Mouse (Mus musculus): ENCODE measurements around the gene Tor2a. TPM values are rescaled to one million over a fixed set of nuclear protein-coding genes. Genes with fewer than 3 reads are reported as not detected.

Gene Tor2a
- 10 to 100 TPM in 1 of 4 experiments, 1 to 10 TPM in 3; 7.8 to 10.1 (median 8.2) TPM for total RNA-seq (2022)

DNA sequence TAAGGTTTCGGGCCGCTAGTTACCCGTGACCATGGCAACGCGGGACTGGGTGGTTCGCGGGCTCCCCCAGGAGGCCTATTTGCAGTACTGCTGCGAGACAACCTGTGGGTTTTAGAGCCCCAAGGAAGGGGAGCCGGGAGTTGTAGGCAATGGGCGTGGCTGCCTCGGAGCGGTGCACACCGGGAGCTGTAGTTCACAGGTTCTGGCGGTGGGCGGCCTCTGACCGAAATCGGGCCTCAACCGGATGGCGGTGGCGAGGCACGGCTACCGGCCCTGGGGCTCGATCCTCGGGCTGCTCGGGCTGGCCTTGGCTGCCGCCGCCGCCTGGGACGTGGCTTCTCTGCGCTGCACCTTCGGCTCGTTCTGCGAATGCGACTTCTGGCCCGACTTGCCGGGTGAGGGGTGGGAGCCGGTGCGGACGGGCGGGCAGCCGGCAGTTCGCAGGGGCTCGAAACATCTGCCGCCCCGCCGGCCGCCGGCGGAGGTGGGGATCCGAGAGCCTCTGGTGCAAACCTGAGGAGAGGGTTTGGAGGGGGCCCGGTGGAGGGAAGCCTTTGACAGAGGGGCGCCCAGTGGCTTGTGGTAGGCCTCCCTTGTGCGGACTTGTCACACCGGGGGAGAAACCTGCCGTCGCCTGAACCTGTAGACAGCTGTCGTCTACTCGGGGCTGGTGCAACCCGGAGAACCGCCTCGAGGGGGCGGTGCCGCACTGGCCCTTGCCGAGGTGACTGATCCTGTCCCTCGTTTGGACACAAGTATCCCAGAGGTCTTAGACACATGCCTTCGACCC lies at the start of gene Tor2a:
Gene Tor2a, plus strand, starts transcription at position 179 of the 790 bp plus-strand sequence.
- peak; percentile 98 for DNase-seq (ENCODE audit: low spot score)

- no peak for DNase-seq (ENCODE audit: low spot score)
Measured at GRCm38 (mm10) chr2:32708643-32709042, 48.4 kb upstream of the Tor2a start.

DNA sequence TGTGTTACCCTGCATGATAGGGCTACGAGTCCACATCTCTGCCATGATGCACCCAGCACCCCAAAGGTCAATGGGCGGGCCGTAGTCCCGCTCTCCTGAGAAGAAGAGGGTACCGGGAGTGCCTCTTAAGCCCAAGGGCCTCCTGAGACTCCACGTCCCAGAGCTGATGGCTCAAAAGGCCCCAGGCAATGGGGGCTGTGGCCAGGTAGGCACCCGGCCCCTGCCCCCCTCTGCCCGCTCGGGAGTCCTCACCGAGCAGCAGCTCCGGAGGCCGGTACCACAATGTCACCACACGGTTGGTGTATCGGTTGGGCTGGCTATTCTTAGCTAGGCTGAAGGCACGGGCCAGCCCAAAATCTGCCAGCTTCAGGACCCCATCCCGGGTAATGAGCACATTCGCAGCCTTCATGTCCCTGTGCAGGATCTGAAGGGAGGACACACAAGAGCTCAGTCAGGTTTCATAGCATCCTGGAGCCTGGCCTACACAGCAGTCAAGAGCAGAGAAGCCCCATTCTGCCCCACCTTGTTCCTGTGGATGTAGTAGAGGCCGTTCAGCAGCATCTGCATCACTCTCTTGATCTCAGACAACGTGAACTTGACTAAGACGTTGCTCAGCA lies 47.4 kb upstream of the Tor2a start:
- DNase-seq (ENCODE audit: low spot score) = no peak

DNA sequence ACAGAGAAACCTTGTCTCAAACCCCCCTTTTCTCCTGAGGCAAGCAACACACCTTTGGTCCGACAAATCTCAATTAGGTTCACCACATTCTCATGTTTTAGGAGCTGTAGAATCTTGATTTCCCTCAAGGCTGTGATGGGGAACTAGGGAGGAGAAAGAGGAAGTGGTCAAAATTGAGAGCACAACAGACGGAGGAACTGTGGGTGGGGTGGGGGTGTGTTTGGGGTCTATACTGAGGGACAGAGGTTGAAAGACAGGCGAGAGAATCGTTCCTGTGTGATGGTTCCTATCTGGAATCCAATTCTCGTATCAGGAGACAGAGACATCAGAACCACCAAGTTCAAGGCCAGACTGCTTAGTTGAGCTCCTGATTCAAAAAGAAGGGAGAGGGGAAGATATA lies 46.6 kb upstream of the Tor2a start:
- DNase-seq (ENCODE audit: low spot score) = no peak

GRCm38 (mm10) chr2:32711301-32712056 lies 45.6 kb upstream of the Tor2a start:
- DNase-seq (ENCODE audit: low spot score) = no peak

DNA sequence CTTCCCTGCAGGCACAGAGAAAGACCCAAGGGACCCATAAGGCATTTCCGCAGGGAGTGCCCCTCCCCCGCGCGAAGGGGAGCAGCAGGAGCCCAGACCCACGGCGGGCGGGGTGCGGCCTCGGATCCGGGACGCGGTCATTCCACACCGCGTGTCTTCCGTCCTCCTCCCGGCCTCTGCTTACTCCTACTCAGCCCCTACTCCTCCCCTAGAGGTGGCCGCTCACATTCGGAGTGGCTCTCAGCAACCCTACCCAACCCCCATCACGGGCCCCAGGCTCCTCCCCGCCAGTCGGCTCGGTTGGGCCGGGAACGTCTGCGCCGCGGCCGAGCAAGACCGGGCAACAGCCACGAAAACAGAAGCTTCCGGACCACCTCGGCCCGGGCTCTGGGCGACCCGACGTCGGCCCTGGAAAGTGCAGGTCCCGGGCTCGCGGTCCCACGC lies 44.9 kb upstream of the Tor2a start:
- DNase-seq (ENCODE audit: low spot score) = peak; percentile 84

- DNase-seq (ENCODE audit: low spot score) = peak; percentile 93
Measured at GRCm38 (mm10) chr2:32712586-32712933, 44.5 kb upstream of the Tor2a start.

GRCm38 (mm10) chr2:32712934-32713817 lies 43.9 kb upstream of the Tor2a start, which contains the start of gene Cdk9:
Gene Cdk9 (minus strand): TSS chr2:32713076.
- DNase-seq (ENCODE audit: low spot score) = peak; percentile 92

DNA sequence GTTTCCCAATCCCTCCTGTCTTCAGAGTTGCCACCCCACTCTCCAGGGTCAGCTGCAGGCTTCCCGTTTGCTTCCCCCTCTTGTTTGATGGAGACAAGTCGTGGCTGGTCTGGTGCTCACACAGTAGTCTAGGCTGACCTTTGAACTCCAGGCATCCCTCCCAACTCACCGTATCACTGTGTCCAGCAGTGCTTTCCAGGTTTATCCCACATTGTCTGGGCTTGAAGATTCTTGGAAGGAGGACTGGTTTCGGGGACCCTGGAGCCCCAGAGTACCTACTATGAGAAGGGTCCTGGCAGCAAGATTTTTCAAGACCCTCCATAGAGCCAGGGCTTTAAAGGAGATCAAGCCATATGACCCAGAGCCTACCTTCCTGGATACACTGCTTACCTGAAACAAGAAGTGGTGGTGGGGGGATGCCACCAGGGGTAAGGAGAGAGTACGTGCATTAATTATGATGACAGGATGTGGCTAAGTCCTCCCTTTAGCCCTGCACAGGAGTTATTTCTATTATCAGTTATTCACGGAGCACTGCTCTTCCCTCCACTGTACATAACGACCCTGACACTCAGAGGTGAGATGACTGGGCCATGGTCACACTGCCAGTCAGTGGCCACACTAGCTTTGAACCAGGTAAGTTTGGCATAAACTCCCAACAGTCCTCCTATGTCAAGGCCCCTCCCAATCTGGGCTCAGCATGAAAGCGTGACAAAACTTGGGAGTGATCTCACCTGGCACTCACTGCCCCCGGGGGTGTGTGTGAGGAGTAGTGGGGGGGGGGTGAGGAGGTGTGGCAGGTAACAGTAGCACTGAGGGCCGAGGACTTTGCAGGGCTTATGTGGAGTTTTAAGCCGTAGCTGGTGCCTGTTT lies 42.7 kb upstream of the Tor2a start:
- no peak for DNase-seq (ENCODE audit: low spot score)

DNA sequence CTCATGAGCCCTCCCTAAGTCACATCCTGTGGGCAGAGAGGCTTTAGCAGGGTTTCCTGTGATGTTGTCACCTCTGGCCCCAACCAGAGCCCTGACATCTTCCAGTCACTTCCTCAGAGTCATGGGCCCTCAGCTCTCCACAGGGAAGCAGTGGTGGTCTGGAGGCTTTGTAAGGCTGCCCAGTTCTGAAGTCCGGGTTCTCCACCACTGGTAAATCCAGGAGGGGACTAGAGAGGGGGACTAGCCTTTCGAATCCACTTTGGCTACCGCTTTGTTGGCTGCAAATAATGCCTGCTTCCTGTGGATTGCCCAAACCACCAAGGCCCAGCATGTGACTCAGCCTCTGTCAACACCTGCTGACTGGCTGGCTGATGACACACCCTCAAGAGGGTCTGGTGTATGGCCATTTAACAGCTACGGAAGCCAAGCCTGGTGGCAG lies 42.0 kb upstream of the Tor2a start:
- DNase-seq (ENCODE audit: low spot score) = no peak

GRCm38 (mm10) chr2:32718761-32719160 lies 38.3 kb upstream of the Tor2a start:
- DNase-seq (ENCODE audit: low spot score) = no peak

GRCm38 (mm10) chr2:32720053-32720452 lies 37.0 kb upstream of the Tor2a start:
- DNase-seq (ENCODE audit: low spot score) = no peak

- DNase-seq (ENCODE audit: low spot score) = no peak
Measured at GRCm38 (mm10) chr2:32720681-32721229, 36.3 kb upstream of the Tor2a start, which contains the start of gene Sh2d3c. Gene Sh2d3c (plus strand): TSS chr2:32721055.

- DNase-seq (ENCODE audit: low spot score) = no peak
Measured at GRCm38 (mm10) chr2:32722046-32722445, 35.0 kb upstream of the Tor2a start.

- no peak for DNase-seq (ENCODE audit: low spot score)
Measured at GRCm38 (mm10) chr2:32722581-32722980, 34.5 kb upstream of the Tor2a start.

- DNase-seq (ENCODE audit: low spot score) = no peak
Measured at GRCm38 (mm10) chr2:32724149-32724548, 32.9 kb upstream of the Tor2a start.

- DNase-seq (ENCODE audit: low spot score) = no peak
Measured at GRCm38 (mm10) chr2:32724832-32725790, 31.9 kb upstream of the Tor2a start.

DNA sequence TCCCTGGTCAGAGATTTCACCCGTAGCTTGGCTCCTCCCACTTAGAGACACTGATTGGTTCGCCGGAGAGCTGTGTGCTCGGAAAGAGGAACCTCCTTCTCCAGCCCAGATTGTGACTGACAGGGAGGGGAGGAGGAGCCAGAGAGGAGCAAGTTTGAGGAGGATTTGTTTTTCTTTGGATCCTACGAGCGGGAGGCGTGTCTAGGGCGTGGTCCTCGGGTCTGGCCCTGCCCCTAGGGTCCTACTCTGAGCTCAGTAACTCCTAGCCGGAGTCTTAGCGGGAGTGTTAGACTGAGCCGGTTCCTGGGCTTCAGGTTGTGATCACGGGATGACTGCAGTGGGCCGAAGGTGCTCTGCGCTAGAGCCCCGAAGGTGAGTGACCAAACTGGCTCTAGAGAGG lies 29.6 kb upstream of the Tor2a start:
- peak; percentile 97 for DNase-seq (ENCODE audit: low spot score)

DNA sequence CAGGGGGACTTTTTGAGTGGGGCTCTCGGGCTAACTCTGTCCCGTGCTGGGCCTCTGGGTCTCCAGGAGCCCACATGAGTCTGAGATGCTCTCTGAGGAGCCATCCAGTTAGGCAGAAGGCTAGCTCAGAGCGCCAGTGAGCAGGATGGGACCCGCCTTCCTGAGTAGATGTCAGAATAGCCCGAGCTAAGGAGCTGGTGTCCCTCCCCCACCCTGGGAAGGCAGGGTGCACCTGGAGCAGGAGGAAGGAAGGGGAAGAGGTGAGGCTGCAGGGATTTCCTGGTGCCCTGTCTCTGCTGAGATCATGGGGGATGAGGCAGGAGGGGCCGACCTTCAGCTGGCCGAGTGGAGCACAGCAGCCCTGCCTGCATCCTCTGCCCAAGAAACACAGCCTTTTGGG lies 28.6 kb upstream of the Tor2a start:
- DNase-seq (ENCODE audit: low spot score) = peak; percentile 85
